Mouse (Mus musculus): ENCODE results near the gene Oaz1.

Oaz1 gene

GRCm38 (mm10) chr10:80826151-80827062 lies at the start of gene Oaz1:
Gene Oaz1, plus strand, starts transcription at chr10:80826656.
- in situ Hi-C loops (cut with MboI): no loop called here

GRCm38 (mm10) chr10:80777123-80777522 lies 49.3 kb upstream of the Oaz1 start:
- in situ Hi-C loops (cut with MboI): no loop called here

GRCm38 (mm10) chr10:80779565-80779964 lies 46.9 kb upstream of the Oaz1 start:
- in situ Hi-C loops (cut with MboI): no loop called here

- in situ Hi-C loops (cut with MboI): no loop called here
Observed at GRCm38 (mm10) chr10:80784302-80784701, 42.2 kb upstream of the Oaz1 start.

- in situ Hi-C loops (cut with MboI): no loop called here
Observed at GRCm38 (mm10) chr10:80784871-80785270, 41.6 kb upstream of the Oaz1 start.

GRCm38 (mm10) chr10:80785963-80786362 lies 40.5 kb upstream of the Oaz1 start:
- in situ Hi-C loops (cut with MboI): no loop called here

- in situ Hi-C loops (cut with MboI): no loop called here
Observed at GRCm38 (mm10) chr10:80787517-80787916, 38.9 kb upstream of the Oaz1 start.

- in situ Hi-C loops (cut with MboI): no loop called here
Observed at GRCm38 (mm10) chr10:80790761-80791404, 35.6 kb upstream of the Oaz1 start.

GRCm38 (mm10) chr10:80791476-80792174 lies 34.8 kb upstream of the Oaz1 start:
- in situ Hi-C loops (cut with MboI): no loop called here

- in situ Hi-C loops (cut with MboI): no loop called here
Observed at GRCm38 (mm10) chr10:80792175-80793032, 34.1 kb upstream of the Oaz1 start.

GRCm38 (mm10) chr10:80793033-80793784 lies 33.2 kb upstream of the Oaz1 start:
- in situ Hi-C loops (cut with MboI): no loop called here

- in situ Hi-C loops (cut with MboI): no loop called here
Observed at GRCm38 (mm10) chr10:80793803-80794202, 32.7 kb upstream of the Oaz1 start.

- in situ Hi-C loops (cut with MboI): no loop called here
Observed at GRCm38 (mm10) chr10:80794750-80795149, 31.7 kb upstream of the Oaz1 start.

- in situ Hi-C loops (cut with MboI): no loop called here
Observed at GRCm38 (mm10) chr10:80796307-80796848, 30.1 kb upstream of the Oaz1 start.

- in situ Hi-C loops (cut with MboI): no loop called here
Observed at GRCm38 (mm10) chr10:80797186-80798149, 29.0 kb upstream of the Oaz1 start.

GRCm38 (mm10) chr10:80798150-80799006 lies 28.1 kb upstream of the Oaz1 start, which contains the start of the genes Sf3a2 and Plekhj1:
Gene Sf3a2, plus strand, starts transcription at chr10:80798198.
Gene Plekhj1, minus strand, starts transcription at chr10:80798626.
- in situ Hi-C loops (cut with MboI): no loop called here

GRCm38 (mm10) chr10:80799070-80799566 lies 27.3 kb upstream of the Oaz1 start:
- in situ Hi-C loops (cut with MboI): no loop called here

All from mature B cell (primary cell).